Mouse (Mus musculus) T-helper 1 cell (primary cell): Measurements from ENCODE around the gene Zdhhc20.
"Not testable (repeated sequence)": the region's sequence is repeated elsewhere in the genome, so short reads cannot be mapped to it uniquely, and the experiment has no call there.

Experiments
- in situ Hi-C: fragments of 300-600 bp; cut with MboI, MseI; formaldehyde crosslinking; loops from one replicate; pipeline ENCODE4 v1.15.1; 2025; ENCODE audit warnings: high pct_unique_total_duplicates

The Zdhhc20 gene

GRCm38 (mm10) chr14:57894346-57894745, 4.3 kb upstream of the Zdhhc20 start:
- in situ Hi-C loops = no loop called here

- in situ Hi-C loops = no loop called here
These were observed 2.9 kb upstream of the Zdhhc20 start for GRCm38 (mm10) chr14:57892961-57893360.

DNA sequence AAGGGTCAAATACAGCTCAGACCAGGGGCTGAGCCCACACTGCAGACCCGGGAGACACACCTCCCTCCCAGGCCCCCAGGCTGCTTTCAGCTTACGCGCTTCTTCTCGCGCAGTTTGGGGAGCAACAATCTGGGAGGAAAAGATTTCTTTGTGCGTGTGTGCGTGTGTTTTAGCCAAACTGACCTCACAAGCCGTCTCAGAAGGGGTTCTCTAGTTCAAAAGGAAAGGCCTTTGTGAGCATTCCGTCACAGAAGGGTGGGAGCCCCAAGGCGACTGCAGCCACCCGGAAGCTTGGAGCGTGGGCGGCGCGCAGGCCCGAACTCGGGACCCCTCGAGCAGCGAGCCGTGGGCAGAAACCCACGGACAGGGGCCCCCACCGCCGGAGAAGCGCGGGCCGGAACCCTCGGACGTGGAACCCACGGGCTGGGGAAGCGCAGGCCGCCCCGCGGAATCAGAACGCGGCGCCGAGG, 500 bp downstream of the Zdhhc20 start:
- in situ Hi-C loops = no loop called here

DNA sequence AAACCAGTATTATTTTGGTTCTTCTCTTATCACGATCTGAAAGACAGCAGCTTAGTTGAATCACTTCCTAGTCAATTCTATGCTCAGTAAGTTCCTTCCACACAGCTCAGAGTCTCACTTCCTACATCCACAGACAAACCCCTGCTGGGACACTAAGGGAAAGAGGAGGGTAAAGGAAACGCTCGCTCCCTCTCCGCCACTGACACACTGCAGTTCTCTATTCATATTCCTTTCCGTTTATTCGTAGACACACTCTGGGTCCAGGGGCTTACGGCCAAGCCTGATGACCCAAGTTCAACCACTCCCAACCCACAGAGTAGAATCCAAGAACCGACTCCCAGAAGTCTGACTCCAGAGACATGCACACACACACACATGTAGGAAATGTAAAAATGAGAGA, 2.9 kb downstream of the Zdhhc20 start:
- in situ Hi-C loops = no loop called here

- in situ Hi-C loops = no loop called here
These were observed 4.0 kb downstream of the Zdhhc20 start for GRCm38 (mm10) chr14:57886032-57886431.

DNA sequence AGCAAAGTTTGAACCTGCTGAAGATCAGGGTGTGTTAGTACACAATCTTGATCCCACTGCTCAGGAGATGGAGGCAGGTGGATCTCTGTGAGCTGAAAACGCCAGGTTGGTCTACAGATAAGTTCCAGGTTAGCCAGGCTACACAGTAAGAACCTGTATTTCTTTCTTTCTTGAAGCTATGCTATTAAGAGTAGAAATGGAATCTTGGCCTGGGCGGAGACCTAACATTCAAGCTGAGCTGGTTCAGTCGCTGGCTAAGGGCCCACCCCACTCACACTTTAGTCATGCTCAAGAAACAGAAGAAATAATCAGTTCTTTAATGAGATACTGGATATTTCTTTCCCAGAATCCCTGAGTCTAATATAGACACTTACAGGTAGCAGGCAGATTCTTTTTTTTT, 6.7 kb downstream of the Zdhhc20 start:
- in situ Hi-C loops = no loop called here

GRCm38 (mm10) chr14:57882720-57883119, 7.4 kb downstream of the Zdhhc20 start:
- in situ Hi-C loops = no loop called here

DNA sequence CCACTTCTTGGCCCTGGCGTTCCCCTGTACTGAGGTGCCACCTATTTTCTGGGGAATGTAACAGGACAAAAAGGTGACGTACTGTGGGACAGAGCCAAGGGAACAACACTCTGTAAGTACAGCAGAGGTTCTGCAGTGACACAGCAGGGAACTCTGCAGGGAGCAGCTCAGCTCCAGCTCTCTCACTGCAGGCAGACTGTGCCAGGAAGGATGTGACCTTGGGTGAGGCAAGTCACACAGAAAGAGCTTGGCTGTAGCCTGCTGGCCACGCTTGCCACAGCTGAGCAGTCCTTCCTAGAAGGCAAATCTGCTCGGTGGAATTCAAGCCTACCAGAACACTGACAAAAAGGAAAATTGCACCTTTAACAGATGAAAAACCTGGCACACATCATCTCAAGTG, 8.3 kb downstream of the Zdhhc20 start:
- in situ Hi-C loops = no loop called here

- in situ Hi-C loops = no loop called here
These were observed 9.0 kb downstream of the Zdhhc20 start for GRCm38 (mm10) chr14:57881074-57881473.

DNA sequence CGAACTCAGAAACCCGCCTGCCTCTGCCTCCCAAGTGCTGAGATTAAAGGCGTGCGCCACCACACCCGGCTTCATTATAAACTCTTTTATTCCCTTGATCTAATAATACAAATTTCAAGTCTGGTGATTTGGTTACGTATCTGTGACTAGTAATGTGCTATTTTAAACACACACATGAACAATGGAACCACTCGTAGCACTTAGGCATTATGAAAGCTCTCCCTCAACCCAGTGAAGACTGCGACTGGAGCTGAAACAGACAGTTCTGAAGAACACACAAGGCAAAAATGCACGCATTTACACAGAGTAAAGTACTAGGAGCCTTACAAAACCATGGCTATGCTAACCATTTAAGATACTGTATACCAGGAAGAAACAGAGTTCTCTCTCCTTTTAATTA, 12.2 kb downstream of the Zdhhc20 start:
- in situ Hi-C loops = no loop called here

DNA sequence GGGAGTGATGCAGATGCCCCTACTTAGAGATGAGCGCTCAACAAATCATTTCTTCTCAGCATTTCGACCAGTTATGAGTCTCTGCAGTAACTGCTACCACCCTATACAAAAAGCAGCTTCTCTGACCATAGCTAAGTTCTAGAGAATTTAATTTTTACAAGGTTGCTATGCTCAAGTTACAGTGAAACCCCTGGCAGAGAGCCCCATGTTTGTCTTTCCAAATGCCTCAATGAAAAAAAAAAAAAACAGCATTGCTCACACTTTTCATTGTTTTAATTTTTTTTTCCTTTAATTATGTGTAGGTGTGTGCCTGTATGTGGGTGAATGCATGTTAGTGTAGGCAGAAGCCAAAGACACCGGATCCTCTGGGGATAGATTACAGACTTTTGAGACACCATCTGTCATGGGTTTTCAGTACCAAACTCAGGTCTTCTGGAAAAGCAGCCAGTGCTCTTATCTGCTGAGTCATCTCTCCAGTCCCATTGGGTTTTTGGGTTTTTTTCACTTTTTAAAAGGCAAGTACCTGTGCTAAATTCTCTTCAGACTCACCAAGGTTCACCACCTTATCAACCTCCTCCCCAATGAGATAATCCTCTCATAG, 23.3 kb downstream of the Zdhhc20 start:
- in situ Hi-C loops = no loop called here

DNA sequence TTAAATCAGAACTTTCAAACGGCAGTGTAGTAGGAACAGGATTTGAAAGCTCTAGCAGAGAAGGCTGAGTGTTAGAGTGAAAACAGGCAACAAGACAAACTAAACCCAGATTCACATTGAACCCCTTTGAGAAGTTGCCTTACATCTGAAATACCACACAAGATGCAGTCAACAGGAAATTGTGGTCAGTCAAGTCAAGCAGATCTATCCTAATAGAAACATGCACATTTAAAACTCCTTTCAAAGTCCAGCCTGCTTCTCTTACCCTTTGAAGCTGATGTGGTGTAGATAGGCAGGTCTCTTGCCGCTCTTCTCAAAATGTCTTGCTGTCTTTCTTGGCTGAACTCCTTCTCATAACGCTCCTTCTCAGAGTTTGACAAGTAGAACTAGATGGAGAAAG, 24.8 kb downstream of the Zdhhc20 start:
- in situ Hi-C loops = no loop called here

DNA sequence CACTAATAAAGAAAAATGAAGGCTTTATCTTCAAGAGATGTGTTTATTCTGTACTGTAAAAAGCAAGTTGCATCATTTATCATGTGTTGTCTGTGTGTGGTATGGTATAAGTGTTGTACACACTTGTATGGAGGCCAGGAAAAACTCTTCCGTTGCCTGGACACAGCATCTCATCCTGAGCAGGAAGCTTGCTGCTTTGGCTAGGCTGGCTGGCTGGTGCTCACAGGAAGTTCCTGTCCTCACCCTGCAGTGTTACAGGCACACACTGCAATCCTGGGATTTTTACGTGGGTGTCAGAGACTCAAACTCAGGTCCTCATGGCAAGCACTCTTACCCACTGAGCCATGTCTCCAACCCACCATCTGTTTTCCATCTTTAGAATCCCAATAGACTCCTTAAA, 26.9 kb downstream of the Zdhhc20 start:
- in situ Hi-C loops = no loop called here

DNA sequence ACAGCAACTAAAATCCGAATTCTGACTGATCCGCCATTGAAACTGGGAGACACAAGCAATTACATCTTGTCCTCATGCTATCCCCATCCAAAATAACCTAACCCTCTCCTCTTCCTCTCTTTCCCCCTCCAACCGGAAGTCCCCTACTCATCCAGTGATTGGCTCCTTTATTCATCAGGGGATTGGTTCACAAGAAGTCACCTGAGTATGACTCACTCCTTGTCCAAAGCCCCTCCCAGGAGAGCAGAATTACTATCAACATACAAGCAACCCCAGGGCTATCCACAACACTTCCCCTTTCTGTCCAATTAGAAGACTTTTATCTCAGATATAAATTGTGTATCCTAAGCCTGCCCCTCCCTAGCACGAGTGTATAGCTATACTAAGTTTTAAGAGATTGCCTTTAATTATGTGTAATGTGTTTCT, 28.1 kb downstream of the Zdhhc20 start:
- in situ Hi-C loops = no loop called here

DNA sequence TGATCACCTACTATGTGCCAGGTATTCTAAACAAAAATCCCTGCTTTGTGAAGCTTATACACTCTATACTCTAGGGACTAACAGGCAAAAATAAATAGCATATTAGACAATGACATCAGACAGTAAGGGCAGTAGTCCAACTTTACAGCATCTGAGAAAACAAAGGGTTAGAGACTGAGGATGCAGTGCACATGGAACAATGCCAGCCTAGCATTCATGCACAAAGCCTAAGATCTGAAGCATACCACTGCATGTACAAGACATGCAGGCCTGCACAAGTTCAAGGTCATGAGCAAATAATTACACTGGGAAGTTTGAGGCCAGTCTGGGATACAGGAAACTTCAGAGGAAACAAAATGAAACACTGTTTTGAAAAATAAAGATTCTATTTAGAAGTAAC, 30.6 kb downstream of the Zdhhc20 start:
- in situ Hi-C loops = no loop called here

DNA sequence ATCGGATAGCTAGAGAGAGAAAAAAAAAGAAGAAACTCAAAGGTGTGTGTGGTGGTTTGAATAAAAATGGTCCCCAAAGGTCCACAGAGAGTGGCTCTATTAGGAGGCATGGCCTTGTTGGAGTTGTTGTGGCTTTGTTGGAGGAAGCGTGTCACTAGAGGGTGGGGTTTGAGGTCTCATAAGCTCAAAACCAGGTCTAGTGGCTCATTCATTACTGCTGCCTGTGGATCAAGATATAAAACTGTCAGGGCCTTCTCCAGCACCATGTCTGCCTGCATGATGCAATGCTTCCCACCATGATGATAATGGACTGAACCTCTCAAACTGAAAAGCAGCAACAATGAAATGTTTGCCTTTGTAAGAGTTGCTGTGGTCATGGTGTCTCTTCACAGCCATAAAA, 31.5 kb downstream of the Zdhhc20 start:
- in situ Hi-C loops = no loop called here

- in situ Hi-C loops = not testable (repeated sequence)
These were observed 34.0 kb downstream of the Zdhhc20 start for GRCm38 (mm10) chr14:57856037-57856436.

GRCm38 (mm10) chr14:57852961-57853360, 37.1 kb downstream of the Zdhhc20 start:
- in situ Hi-C loops = no loop called here

DNA sequence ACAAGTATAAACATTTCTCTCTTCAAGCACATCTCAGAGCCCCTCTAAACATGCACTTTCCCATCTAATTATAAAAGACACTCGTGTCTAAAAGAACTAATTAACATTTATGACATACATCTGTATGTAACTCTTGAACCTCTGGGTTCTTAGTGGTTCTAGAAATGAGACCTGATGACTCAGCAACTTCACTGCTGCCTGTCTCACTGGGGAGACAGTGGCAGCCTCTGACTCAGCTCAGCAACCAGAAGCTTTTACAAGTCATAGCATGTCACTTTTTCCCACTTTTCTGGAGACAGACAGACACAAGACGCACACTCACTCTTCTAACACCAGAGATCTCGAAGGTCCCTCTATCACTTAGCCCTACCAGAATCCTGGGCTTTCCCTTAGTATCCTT, 39.7 kb downstream of the Zdhhc20 start:
- in situ Hi-C loops = no loop called here

- in situ Hi-C loops = no loop called here
These were observed 41.4 kb downstream of the Zdhhc20 start for GRCm38 (mm10) chr14:57848646-57849045.

GRCm38 (mm10) chr14:57848061-57848460, 42.0 kb downstream of the Zdhhc20 start:
- in situ Hi-C loops = not testable (repeated sequence)

GRCm38 (mm10) chr14:57844535-57844934, 45.5 kb downstream of the Zdhhc20 start:
- in situ Hi-C loops = no loop called here

DNA sequence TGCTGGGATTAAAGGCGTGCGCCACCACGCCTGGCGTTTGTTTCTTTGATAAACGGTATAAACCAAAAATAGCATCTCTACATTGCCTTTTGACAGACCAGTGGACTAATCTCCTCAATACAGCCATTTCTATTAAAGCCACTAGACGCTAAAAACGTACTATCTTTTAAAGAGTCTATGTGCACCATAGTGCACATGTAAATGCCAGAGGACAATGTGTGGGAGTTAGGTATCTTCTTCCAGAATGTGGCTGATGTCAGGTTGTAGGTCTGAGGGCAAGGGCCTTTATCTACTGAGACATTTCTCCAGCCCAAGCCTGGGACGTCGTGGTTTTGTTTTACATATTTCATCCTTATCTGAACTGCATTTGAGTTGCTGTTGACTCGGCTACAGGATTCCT, 54.9 kb downstream of the Zdhhc20 start:
- in situ Hi-C loops = no loop called here

DNA sequence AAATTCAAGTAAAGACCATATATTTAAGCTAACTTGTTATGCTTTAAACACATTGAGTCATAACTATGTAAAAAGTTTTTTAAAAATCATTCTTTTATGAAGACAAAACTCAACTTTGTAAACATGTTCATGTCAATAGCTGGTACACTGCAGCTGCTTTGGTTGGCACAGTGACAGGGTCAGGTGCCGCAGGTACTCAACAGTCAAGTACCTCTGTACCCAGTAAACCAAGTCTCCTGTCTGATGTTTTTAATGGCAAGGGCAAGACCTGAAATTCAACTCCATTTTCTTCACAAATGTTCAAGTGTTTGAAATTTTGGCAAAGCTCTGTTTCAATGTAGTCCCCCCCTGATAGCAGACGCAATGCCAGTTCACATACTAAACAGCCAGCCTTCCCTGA, 56.5 kb downstream of the Zdhhc20 start:
- in situ Hi-C loops = no loop called here
